Mouse (Mus musculus): Measurements from ENCODE around the gene Msantd1.

The Msantd1 gene

DNA sequence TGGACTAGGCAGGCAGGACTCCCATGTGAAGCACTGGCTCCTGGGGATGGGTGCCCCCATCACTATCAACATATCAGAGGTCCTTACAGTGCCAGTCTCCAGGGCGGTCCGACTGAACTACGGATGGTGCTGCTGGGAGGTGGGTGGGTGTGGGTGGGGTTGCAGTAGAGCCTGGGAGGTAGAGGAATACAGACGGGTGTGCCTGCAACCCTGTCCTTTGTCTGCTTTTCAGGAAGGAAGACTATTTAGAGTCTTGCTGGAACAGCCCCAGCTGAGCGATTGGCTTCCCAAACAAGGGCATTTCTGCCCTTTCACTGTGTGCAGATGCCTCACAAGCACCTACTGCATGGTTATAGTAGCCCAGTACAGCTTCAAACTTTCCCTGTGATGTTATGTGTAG, 60.6 kb downstream of the Msantd1 start:
- DNase-seq (ENCODE audit: low spot score in 2 of 2) = peak; percentile 33 to 59

- DNase-seq (ENCODE audit: low spot score in 2 of 2) = no peak
Observed at GRCm38 (mm10) chr5:34972471-34972870, 64.7 kb downstream of the Msantd1 start.
